Mouse (Mus musculus): ENCODE results near the gene Slc2a9. TPM values are rescaled to one million over a fixed set of nuclear protein-coding genes. Genes with fewer than 3 reads are reported as not detected.

Slc2a9 gene
- total and polyA plus RNA-seq, 3 experiments, result 1.3 to 1.6 (median 1.6) TPM

- no peaks in the 10 kb centered on the region for H3K36me3 ChIP-seq (ENCODE audit: control insufficient read depth, insufficient read depth, low read length)
- no peak overlapping the region for H3K4me3 ChIP-seq
- no peak overlapping the region for H3K9ac ChIP-seq (ENCODE audit: low read depth, low read length)
- 90% methylated on average over 5 of the region's 5 CpGs for WGBS
- TF ChIP-seq CTCF (IDR thresholded peaks at IDR 0.05) (no peak), POLR2A (IDR thresholded peaks at IDR 0.05; ENCODE audit: insufficient read depth, low read depth, low read length) (no peak)
- no peaks in the 10 kb centered on the region for H3K79me2 ChIP-seq (replicated peaks; ENCODE audit: control insufficient read depth, insufficient read depth, low read length)
- H3K27ac ChIP-seq, result no peak overlapping the region
- no peaks in the 10 kb centered on the region for H3K27me3 ChIP-seq (ENCODE audit: control insufficient read depth, insufficient read depth, low read length)
- no peak for DNase-seq
- no peaks in the 10 kb centered on the region for H3K4me1 ChIP-seq (ENCODE audit: control insufficient read depth, insufficient read depth, low read length)
- intact Hi-C loops (cut with DNase I), result no loop called here
Measured at GRCm38 (mm10) chr5:38379970-38380369, 123.0 kb downstream of the Slc2a9 start.

- WGBS, result 26% methylated on average over 5 of the region's 5 CpGs
- Histone ChIP-seq H3K4me1 (ENCODE audit: control insufficient read depth, insufficient read depth, low read length) (no peaks in the 10 kb centered on the region), H3K4me3 (no peak overlapping the region), H3K27me3 (ENCODE audit: control insufficient read depth, insufficient read depth, low read length) (no peaks in the 10 kb centered on the region), H3K9ac (ENCODE audit: low read depth, low read length) (no peak overlapping the region), H3K79me2 (replicated peaks; ENCODE audit: control insufficient read depth, insufficient read depth, low read length) (no peaks in the 10 kb centered on the region), H3K27ac (no peak overlapping the region), H3K36me3 (ENCODE audit: control insufficient read depth, insufficient read depth, low read length) (no peaks in the 10 kb centered on the region)
- no peak for DNase-seq
- TF ChIP-seq EP300 (IDR thresholded peaks at IDR 0.05; ENCODE audit: insufficient read depth, low read depth, low read length) (no peak), POLR2A (IDR thresholded peaks at IDR 0.05; ENCODE audit: insufficient read depth, low read depth, low read length) (no peak), CTCF (IDR thresholded peaks at IDR 0.05) (no peak)
- intact Hi-C loops (cut with DNase I), result no loop called here
Measured at GRCm38 (mm10) chr5:38372369-38372768, 130.6 kb downstream of the Slc2a9 start.

- H3K4me3 ChIP-seq, result no peak overlapping the region
- no peaks in the 10 kb centered on the region for H3K27me3 ChIP-seq (ENCODE audit: control insufficient read depth, insufficient read depth, low read length)
- H3K79me2 ChIP-seq (replicated peaks; ENCODE audit: control insufficient read depth, insufficient read depth, low read length), result no peaks in the 10 kb centered on the region
- WGBS, result 86% methylated on average over 1 of the region's 1 CpGs
- no peaks in the 10 kb centered on the region for H3K36me3 ChIP-seq (ENCODE audit: control insufficient read depth, insufficient read depth, low read length)
- intact Hi-C loops (cut with DNase I), result no loop called here
- H3K9ac ChIP-seq (ENCODE audit: low read depth, low read length), result no peak overlapping the region
- H3K27ac ChIP-seq, result no peak overlapping the region
- TF ChIP-seq EP300 (IDR thresholded peaks at IDR 0.05; ENCODE audit: insufficient read depth, low read depth, low read length) (no peak), CTCF (IDR thresholded peaks at IDR 0.05) (no peak), POLR2A (IDR thresholded peaks at IDR 0.05; ENCODE audit: insufficient read depth, low read depth, low read length) (no peak)
- no peaks in the 10 kb centered on the region for H3K4me1 ChIP-seq (ENCODE audit: control insufficient read depth, insufficient read depth, low read length)
- DNase-seq, result no peak
Measured at GRCm38 (mm10) chr5:38371308-38371707, 131.6 kb downstream of the Slc2a9 start.

- TF ChIP-seq POLR2A (IDR thresholded peaks at IDR 0.05; ENCODE audit: insufficient read depth, low read depth, low read length), result no peak
- no peak for TF ChIP-seq CTCF (IDR thresholded peaks at IDR 0.05)
- TF ChIP-seq EP300 (IDR thresholded peaks at IDR 0.05; ENCODE audit: insufficient read depth, low read depth, low read length), result no peak
- peak; percentile 53 to 59 for DNase-seq
- 8% methylated on average over 18 of the region's 18 CpGs for WGBS
- Histone ChIP-seq H3K9ac (ENCODE audit: low read depth, low read length) (peak overlapping the region; percentile 18), H3K27me3 (ENCODE audit: control insufficient read depth, insufficient read depth, low read length) (no peaks in the 10 kb centered on the region), H3K4me1 (ENCODE audit: control insufficient read depth, insufficient read depth, low read length) (no peaks in the 10 kb centered on the region), H3K4me3 (peak overlapping the region; percentile 17; the same call in 1 of the 2 replicates), H3K79me2 (replicated peaks; ENCODE audit: control insufficient read depth, insufficient read depth, low read length) (no peaks in the 10 kb centered on the region), H3K36me3 (ENCODE audit: control insufficient read depth, insufficient read depth, low read length) (no peaks in the 10 kb centered on the region), H3K27ac (no peak overlapping the region)
- intact Hi-C loops (cut with DNase I), result no loop called here
Measured at GRCm38 (mm10) chr5:38366650-38367470, 136.1 kb downstream of the Slc2a9 start.

- H3K36me3 ChIP-seq (ENCODE audit: control insufficient read depth, insufficient read depth, low read length), result no peaks in the 10 kb centered on the region
- H3K9ac ChIP-seq (ENCODE audit: low read depth, low read length), result no peak overlapping the region
- no peaks in the 10 kb centered on the region for H3K27me3 ChIP-seq (ENCODE audit: control insufficient read depth, insufficient read depth, low read length)
- no peak for DNase-seq
- no peak overlapping the region for H3K4me3 ChIP-seq
- TF ChIP-seq EP300 (IDR thresholded peaks at IDR 0.05; ENCODE audit: insufficient read depth, low read depth, low read length) (no peak), CTCF (IDR thresholded peaks at IDR 0.05) (no peak), POLR2A (IDR thresholded peaks at IDR 0.05; ENCODE audit: insufficient read depth, low read depth, low read length) (no peak)
- intact Hi-C loops (cut with DNase I), result no loop called here
- 71% methylated on average over 2 of the region's 2 CpGs for WGBS
- H3K4me1 ChIP-seq (ENCODE audit: control insufficient read depth, insufficient read depth, low read length), result no peaks in the 10 kb centered on the region
- H3K27ac ChIP-seq, result no peak overlapping the region
- H3K79me2 ChIP-seq (replicated peaks; ENCODE audit: control insufficient read depth, insufficient read depth, low read length), result no peaks in the 10 kb centered on the region
Measured at GRCm38 (mm10) chr5:38365521-38365920, 137.4 kb downstream of the Slc2a9 start.

- intact Hi-C loops (cut with DNase I), result no loop called here
- no peak overlapping the region for H3K27ac ChIP-seq
- no peak overlapping the region for H3K9ac ChIP-seq (ENCODE audit: low read depth, low read length)
- no peaks in the 10 kb centered on the region for H3K36me3 ChIP-seq (ENCODE audit: control insufficient read depth, insufficient read depth, low read length)
- no peak for DNase-seq
- no peaks in the 10 kb centered on the region for H3K27me3 ChIP-seq (ENCODE audit: control insufficient read depth, insufficient read depth, low read length)
- no peaks in the 10 kb centered on the region for H3K4me1 ChIP-seq (ENCODE audit: control insufficient read depth, insufficient read depth, low read length)
- TF ChIP-seq CTCF (IDR thresholded peaks at IDR 0.05) (no peak), EP300 (IDR thresholded peaks at IDR 0.05; ENCODE audit: insufficient read depth, low read depth, low read length) (no peak)
- 80% methylated on average over 5 of the region's 5 CpGs for WGBS
- H3K4me3 ChIP-seq, result no peak overlapping the region
- H3K79me2 ChIP-seq (replicated peaks; ENCODE audit: control insufficient read depth, insufficient read depth, low read length), result no peaks in the 10 kb centered on the region
Measured at GRCm38 (mm10) chr5:38364396-38364795, 138.5 kb downstream of the Slc2a9 start.

All from heart, adult 2 months (tissue).